Comparison of ENCODE assay signal across 10 mouse cellular contexts in the genomic region with DNA sequence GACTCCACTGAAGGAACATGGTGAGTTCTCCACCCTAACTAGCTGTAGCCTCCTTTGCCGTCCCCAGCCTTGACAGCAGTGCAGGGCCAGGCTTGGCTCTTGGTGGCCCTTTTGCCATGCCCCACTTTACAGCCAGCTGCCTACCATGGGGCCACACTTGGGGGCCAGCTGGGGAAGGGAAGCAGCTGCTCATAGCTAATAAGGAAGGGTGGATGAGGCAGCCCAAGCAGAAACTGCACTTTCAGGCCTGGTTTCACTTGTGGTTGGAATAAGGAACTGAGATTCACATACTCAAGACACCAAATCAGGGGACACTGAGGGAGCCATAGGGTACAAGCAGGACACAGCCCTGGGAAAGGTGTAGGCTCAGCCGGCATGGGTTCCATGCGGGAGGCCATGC. TPM values are rescaled to one million over a fixed set of nuclear protein-coding genes. Genes with fewer than 3 reads are reported as not detected.
DNase-seq lines count a peak whose midpoint lies in the region; ATAC-seq and TF ChIP-seq lines count a peak whose summit lies in the region.
"Had no signal": no experiment of that assay in that cellular context is flagged by ENCODE, and none has a peak within 500 bp of the region (broad histone marks: within the 10 kb centered on the region; RNA-seq: fewer than 3 reads in every experiment).

No protein-coding gene starts in this region.

- no peaks in the 10 kb centered on the region for H3K36me3 ChIP-seq in heart, embryonic 10.5 days
- H3K36me3 ChIP-seq in heart, embryonic 12.5 days = no peaks in the 10 kb centered on the region
- H3K36me3 ChIP-seq in midbrain, postnatal 0 days (ENCODE audit: insufficient read depth, low read length) = no peaks in the 10 kb centered on the region
- H3K36me3 ChIP-seq in forebrain, embryonic 10.5 days (replicated peaks) = no peaks in the 10 kb centered on the region
- H3K36me3 ChIP-seq: stomach, embryonic 15.5 days had no signal

- no peak for ATAC-seq in heart, embryonic 12.5 days (ENCODE audit: insufficient number of reproducible peaks, low FRiP score)
- ATAC-seq in megakaryocyte progenitor cell, adult 5-6 weeks (replicated peaks; ENCODE audit: poor library complexity) = peak; percentile 75
- ATAC-seq in midbrain, postnatal 0 days (ENCODE audit: low FRiP score) = no peak
- ATAC-seq: hindbrain, embryonic 16.5 days had no signal

- H3K4me3 ChIP-seq in heart, embryonic 10.5 days = no peak overlapping the region
- no peak overlapping the region for H3K4me3 ChIP-seq in heart, embryonic 12.5 days
- H3K4me3 ChIP-seq in midbrain, postnatal 0 days (ENCODE audit: low read depth, low read length) = no peak overlapping the region
- H3K4me3 ChIP-seq in forebrain, embryonic 10.5 days = no peak overlapping the region
- H3K4me3 ChIP-seq: stomach, embryonic 15.5 days had no signal

- no peak overlapping the region for H3K27ac ChIP-seq in heart, embryonic 10.5 days
- H3K27ac ChIP-seq in heart, embryonic 12.5 days (ENCODE audit: poor library complexity, severe bottlenecking) = no peak overlapping the region
- H3K27ac ChIP-seq in midbrain, postnatal 0 days (ENCODE audit: low read depth, low read length) = no peak overlapping the region
- H3K27ac ChIP-seq in forebrain, embryonic 10.5 days = no peak overlapping the region
- H3K27ac ChIP-seq: stomach, embryonic 15.5 days had no signal

- intact Hi-C loops in heart, postnatal 25 days (cut with DNase I) = no loop called here

- H3K4me2 ChIP-seq in heart, embryonic 12.5 days = no peak overlapping the region
- no peak overlapping the region for H3K4me2 ChIP-seq in midbrain, postnatal 0 days (ENCODE audit: low read depth, low read length, poor library complexity, severe bottlenecking)
- H3K4me2 ChIP-seq: stomach, embryonic 15.5 days had no signal

- H3K9ac ChIP-seq in heart, embryonic 12.5 days = no peak overlapping the region
- no peak overlapping the region for H3K9ac ChIP-seq in midbrain, postnatal 0 days (replicated peaks; ENCODE audit: low read length, poor library complexity, severe bottlenecking)
- H3K9ac ChIP-seq: stomach, embryonic 15.5 days had no signal

- peak; percentile 67 for DNase-seq in heart, embryonic 10.5 days (ENCODE audit: low spot score)
- peak; percentile 77 to 79 for DNase-seq in B cell, adult 2 months
- DNase-seq in heart, postnatal 25 days (ENCODE audit: low spot score) = peak; percentile 17
- DNase-seq in midbrain, postnatal 0 days (ENCODE audit: low spot score) = no peak
- no peak for DNase-seq in left cerebral cortex, adult 11 months (ENCODE audit: low spot score)
- DNase-seq in forebrain, embryonic 10.5 days (ENCODE audit: extremely low spot score, low spot score) = no peak

- peaks cover 5% of the 10 kb centered on the region; the same call in 1 of the 2 replicates for H3K4me1 ChIP-seq in heart, embryonic 10.5 days
- H3K4me1 ChIP-seq in heart, embryonic 12.5 days (replicated peaks) = no peaks in the 10 kb centered on the region
- no peaks in the 10 kb centered on the region for H3K4me1 ChIP-seq in midbrain, postnatal 0 days (ENCODE audit: insufficient read depth, low read length)
- H3K4me1 ChIP-seq in forebrain, embryonic 10.5 days = peaks cover 5% of the 10 kb centered on the region
- H3K4me1 ChIP-seq: stomach, embryonic 15.5 days had no signal

- peaks cover 3% of the 10 kb centered on the region; the same call in 1 of the 2 replicates for H3K27me3 ChIP-seq in heart, embryonic 10.5 days (ENCODE audit: insufficient read depth, poor library complexity, severe bottlenecking)
- H3K27me3 ChIP-seq in heart, embryonic 12.5 days (replicated peaks) = no peaks in the 10 kb centered on the region; the same call in 1 of the 2 replicates
- H3K27me3 ChIP-seq in midbrain, postnatal 0 days (ENCODE audit: insufficient read depth, low read length) = no peaks in the 10 kb centered on the region
- H3K27me3 ChIP-seq in forebrain, embryonic 10.5 days (ENCODE audit: poor library complexity, severe bottlenecking) = no peaks in the 10 kb centered on the region
- H3K27me3 ChIP-seq: stomach, embryonic 15.5 days had no signal

- 78% methylated on average over 3 of the region's 3 CpGs for WGBS in heart, embryonic 10.5 days
- WGBS in heart, embryonic 12.5 days = 79% methylated on average over 3 of the region's 3 CpGs
- 89% methylated on average over 3 of the region's 3 CpGs for WGBS in midbrain, postnatal 0 days
- 95% methylated on average over 3 of the region's 3 CpGs for WGBS in forebrain, embryonic 10.5 days

- TF ChIP-seq CTCF in midbrain, postnatal 0 days (IDR thresholded peaks at IDR 0.05) = no peak

- H3K9me3 ChIP-seq in heart, embryonic 10.5 days = no peaks in the 10 kb centered on the region
- no peaks in the 10 kb centered on the region; the same call in 1 of the 2 replicates for H3K9me3 ChIP-seq in heart, embryonic 12.5 days (replicated peaks)
- H3K9me3 ChIP-seq in midbrain, postnatal 0 days (ENCODE audit: low read length) = no peaks in the 10 kb centered on the region
- 0 out of 2 replicates have a peak, but pooled peaks cover 4% of the 10 kb centered on the region for H3K9me3 ChIP-seq in forebrain, embryonic 10.5 days
- H3K9me3 ChIP-seq: stomach, embryonic 15.5 days had no signal

RNA-seq across cellular contexts. Expression of a gene that starts 1.6 kb away (rescaled TPM):
- 0.57 and 2.9 TPM in 2 replicates for polyA plus RNA-seq in heart, embryonic 10.5 days (2016; fragmentation: Nextera tagmentation; extraction: Ambion mirVana)
- polyA plus RNA-seq in heart, embryonic 12.5 days (2016; fragmentation: Nextera tagmentation; extraction: Ambion mirVana) = 3.0 and 4.2 TPM in 2 replicates
- 1 to 10 TPM; 5.6 to 6.9 TPM for total RNA-seq in heart, postnatal 25 days (2021)
- 26.6 and 48.3 TPM in 2 replicates for total RNA-seq in megakaryocyte progenitor cell, adult 5-6 weeks (2015)
- 16.4 and 26.7 TPM in 2 replicates for total RNA-seq in megakaryocyte progenitor cell, adult 5-6 weeks (2017)
- total RNA-seq in midbrain, postnatal 0 days (2014; rRNA removed) = 12.2 and 12.6 TPM in 2 replicates
- polyA plus RNA-seq in midbrain, postnatal 0 days (2015; fragmentation: Nextera tagmentation; extraction: Ambion mirVana) = 8.8 TPM in 2 replicates
- polyA plus RNA-seq in forebrain, embryonic 10.5 days (2016; fragmentation: Nextera tagmentation; extraction: Ambion mirVana) = 3.8 and 3.9 TPM in 2 replicates

RNA-seq across cellular contexts. Expression of a gene that starts 40.4 kb away (rescaled TPM):
- 0.53 and 0.71 TPM in 2 replicates for polyA plus RNA-seq in heart, embryonic 10.5 days (2016; fragmentation: Nextera tagmentation; extraction: Ambion mirVana)
- 1.3 and 1.4 TPM in 2 replicates for polyA plus RNA-seq in heart, embryonic 12.5 days (2016; fragmentation: Nextera tagmentation; extraction: Ambion mirVana)
- 10 to 100 TPM; 15.3 to 16.5 TPM for total RNA-seq in heart, postnatal 25 days (2021)
- total RNA-seq in megakaryocyte progenitor cell, adult 5-6 weeks (2015) = not detected in 2 replicates
- not detected in 2 replicates for total RNA-seq in megakaryocyte progenitor cell, adult 5-6 weeks (2017)
- 5.1 and 6.1 TPM in 2 replicates for total RNA-seq in midbrain, postnatal 0 days (2014; rRNA removed)
- polyA plus RNA-seq in midbrain, postnatal 0 days (2015; fragmentation: Nextera tagmentation; extraction: Ambion mirVana) = 1.6 and 1.9 TPM in 2 replicates
- 0.05 and 0.11 TPM in 2 replicates for polyA plus RNA-seq in forebrain, embryonic 10.5 days (2016; fragmentation: Nextera tagmentation; extraction: Ambion mirVana)

RNA-seq across cellular contexts. Expression of a gene that starts 41.8 kb away (rescaled TPM):
- 3.9 and 6.6 TPM in 2 replicates for polyA plus RNA-seq in heart, embryonic 10.5 days (2016; fragmentation: Nextera tagmentation; extraction: Ambion mirVana)
- polyA plus RNA-seq in heart, embryonic 12.5 days (2016; fragmentation: Nextera tagmentation; extraction: Ambion mirVana) = 7.0 and 7.3 TPM in 2 replicates
- total RNA-seq in heart, postnatal 25 days (2021) = 1 to 10 TPM; 7.7 to 9.8 TPM
- total RNA-seq in megakaryocyte progenitor cell, adult 5-6 weeks (2015) = 0.59 and 2.1 TPM in 2 replicates
- 1.1 and 4.7 TPM in 2 replicates for total RNA-seq in megakaryocyte progenitor cell, adult 5-6 weeks (2017)
- 125 and 140 TPM in 2 replicates for total RNA-seq in midbrain, postnatal 0 days (2014; rRNA removed)
- polyA plus RNA-seq in midbrain, postnatal 0 days (2015; fragmentation: Nextera tagmentation; extraction: Ambion mirVana) = 42.7 and 46.4 TPM in 2 replicates
- 5.9 and 7.9 TPM in 2 replicates for polyA plus RNA-seq in forebrain, embryonic 10.5 days (2016; fragmentation: Nextera tagmentation; extraction: Ambion mirVana)

RNA-seq across cellular contexts. Expression of a gene that starts 46.7 kb away (rescaled TPM):
- 13.0 and 14.9 TPM in 2 replicates for polyA plus RNA-seq in heart, embryonic 10.5 days (2016; fragmentation: Nextera tagmentation; extraction: Ambion mirVana)
- 9.5 and 9.6 TPM in 2 replicates for polyA plus RNA-seq in heart, embryonic 12.5 days (2016; fragmentation: Nextera tagmentation; extraction: Ambion mirVana)
- 1 to 10 TPM; 1.5 to 1.9 TPM for total RNA-seq in heart, postnatal 25 days (2021)
- total RNA-seq in megakaryocyte progenitor cell, adult 5-6 weeks (2015) = 0.39 and 0.52 TPM in 2 replicates
- 0.87 and 1.0 TPM in 2 replicates for total RNA-seq in megakaryocyte progenitor cell, adult 5-6 weeks (2017)
- total RNA-seq in midbrain, postnatal 0 days (2014; rRNA removed) = 13.6 and 23.1 TPM in 2 replicates
- polyA plus RNA-seq in midbrain, postnatal 0 days (2015; fragmentation: Nextera tagmentation; extraction: Ambion mirVana) = 25.2 and 25.9 TPM in 2 replicates
- 11.3 and 12.3 TPM in 2 replicates for polyA plus RNA-seq in forebrain, embryonic 10.5 days (2016; fragmentation: Nextera tagmentation; extraction: Ambion mirVana)

Comparison
In these comparisons a context has a peak if more than half of its experiments do, and no peak if none do; other contexts are left out.
1. DNase-seq: peak in heart, embryonic 10.5 days (single experiment), B cell, adult 2 months (2 of 2) and heart, postnatal 25 days (single experiment); none in midbrain, postnatal 0 days (single experiment), left cerebral cortex, adult 11 months (single experiment) and forebrain, embryonic 10.5 days (single experiment).